In the genomic region with DNA sequence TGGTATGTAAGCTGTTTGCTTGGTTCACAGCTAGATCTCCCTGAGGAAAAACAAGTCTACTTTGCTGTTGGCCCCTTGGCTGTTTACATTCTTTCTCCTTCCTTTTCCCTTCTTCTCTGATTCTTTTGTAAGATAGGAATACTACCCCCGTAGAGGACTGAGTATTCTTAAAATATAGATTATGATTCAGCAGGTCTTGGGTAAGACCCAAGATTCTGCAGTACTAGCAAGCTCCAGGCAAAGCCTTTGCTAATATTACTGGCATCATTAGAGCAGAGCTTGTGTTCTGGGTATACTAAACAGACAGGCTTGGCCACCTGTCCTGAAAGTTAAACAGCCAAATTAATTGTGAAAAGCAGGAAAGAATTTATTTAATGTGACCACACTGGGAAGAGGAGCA, we compare ENCODE assay signal across 13 mouse cellular contexts.
"Had no signal": no experiment of that assay in that cellular context is flagged by ENCODE, and none has a peak within 500 bp of the region (broad histone marks: within the 10 kb centered on the region; RNA-seq: fewer than 3 reads in every experiment).

No protein-coding gene starts in this region.

- DNase-seq: kidney, postnatal 10 days; layer of hippocampus, adult 9-11 months; layer of hippocampus, postnatal 36 days; lung, adult 18-20 months; retina, postnatal 1 day; right cerebral cortex, postnatal 4 days; spleen, adult 18-20 months; thymus, adult 2 months; thymus, postnatal 25 days had no signal

- H3K4me1 ChIP-seq: limb, embryonic 13.5 days; midbrain, embryonic 12.5 days; neural tube, embryonic 13.5 days had no signal

- H3K27ac ChIP-seq: limb, embryonic 13.5 days; liver, embryonic 14.5 days; midbrain, embryonic 12.5 days; neural tube, embryonic 13.5 days had no signal

- H3K4me3 ChIP-seq: limb, embryonic 13.5 days; midbrain, embryonic 12.5 days; neural tube, embryonic 13.5 days had no signal
